Mouse (Mus musculus): ENCODE measurements around the gene Prl3d2. TPM values are rescaled to one million over a fixed set of nuclear protein-coding genes. Genes with fewer than 3 reads are reported as not detected.

The Prl3d2 gene
- not detected in 2 replicates for polyA plus RNA-seq (2012; rRNA removed)

DNA sequence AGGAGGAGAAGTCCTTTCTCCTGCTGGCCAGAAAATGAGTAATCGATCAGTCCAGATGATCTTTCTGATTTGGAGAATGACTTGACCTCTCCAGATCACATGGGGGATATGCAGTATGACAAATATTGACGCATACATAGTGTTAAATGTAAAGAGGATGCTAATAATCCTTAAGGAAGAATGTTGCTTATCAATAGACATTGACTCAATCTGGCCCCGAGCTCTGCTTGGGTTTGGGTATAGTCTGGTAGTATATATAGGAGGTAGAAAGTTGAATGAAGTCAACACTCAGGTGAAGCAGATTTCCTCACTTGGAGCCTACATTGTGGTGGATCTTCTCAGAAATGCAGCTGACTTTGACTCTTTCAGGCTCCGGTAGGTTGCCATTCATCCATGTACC lies at the start of gene Prl3d2:
TSS of gene Prl3d2 (plus strand) at position 301 of the 400 bp plus-strand sequence.

DNA sequence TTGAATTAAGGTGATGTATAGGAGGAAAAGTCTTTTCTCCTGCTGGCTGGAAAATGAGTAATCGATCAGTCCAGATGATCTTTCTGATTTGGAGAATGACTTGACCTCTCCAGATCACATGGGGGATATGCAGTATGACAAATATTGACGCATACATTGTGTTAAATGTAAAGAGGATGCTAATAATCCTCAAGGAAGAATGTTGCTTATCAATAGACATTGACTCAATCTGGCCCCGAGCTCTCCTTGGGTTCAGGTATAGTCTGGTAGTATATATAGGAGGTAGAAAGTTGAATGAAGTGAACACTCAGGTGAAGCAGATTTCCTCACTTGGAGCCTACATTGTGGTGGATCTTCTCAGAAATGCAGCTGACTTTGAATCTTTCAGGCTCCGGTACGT lies 27.6 kb upstream of the Prl3d2 start, which contains the start of gene Prl3d1:
TSS of gene Prl3d1 (plus strand) at position 301 of the 400 bp plus-strand sequence.

DNA sequence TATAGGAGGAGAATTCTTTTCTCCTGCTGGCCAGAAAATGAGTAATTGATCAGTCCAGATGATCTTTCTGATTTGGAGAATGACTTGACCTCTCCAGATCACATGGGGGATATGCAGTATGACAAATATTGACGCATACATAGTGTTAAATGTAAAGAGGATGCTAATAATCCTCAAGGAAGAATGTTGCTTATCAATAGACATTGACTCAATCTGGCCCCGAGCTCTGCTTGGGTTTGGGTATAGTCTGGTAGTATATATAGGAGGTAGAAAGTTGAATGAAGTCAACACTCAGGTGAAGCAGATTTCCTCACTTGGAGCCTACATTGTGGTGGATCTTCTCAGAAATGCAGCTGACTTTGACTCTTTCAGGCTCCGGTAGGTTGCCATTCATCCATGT lies 35.0 kb downstream of the Prl3d2 start, which contains the start of gene Prl3d3:
TSS of gene Prl3d3 (plus strand) at position 301 of the 400 bp plus-strand sequence.

Other genes starting within 250 kb of the Prl3d2 start
- not detected in 2 replicates for gene Prl, start 64.1 kb upstream of the Prl3d2 start, polyA plus RNA-seq (2012; rRNA removed)
- gene Prl3d1, start 27.5 kb upstream of the Prl3d2 start, polyA plus RNA-seq (2012; rRNA removed) = not detected in 2 replicates
- gene Prl3d3, start 35.1 kb downstream of the Prl3d2 start, polyA plus RNA-seq (2012; rRNA removed) = not detected in 2 replicates
- not detected in 2 replicates for gene Prl3c1, start 75.0 kb downstream of the Prl3d2 start, polyA plus RNA-seq (2012; rRNA removed)
- gene Prl3b1, start 120.1 kb downstream of the Prl3d2 start, polyA plus RNA-seq (2012; rRNA removed) = not detected in 2 replicates
- not detected in 2 replicates for gene Prl3a1, start 137.7 kb downstream of the Prl3d2 start, polyA plus RNA-seq (2012; rRNA removed)
- not detected in 2 replicates for gene Prl6a1, start 190.9 kb downstream of the Prl3d2 start, polyA plus RNA-seq (2012; rRNA removed)
- not detected in 2 replicates for gene Prl8a2, start 224.0 kb downstream of the Prl3d2 start, polyA plus RNA-seq (2012; rRNA removed)

All from stomach, adult 2 months (tissue).